Mouse (Mus musculus): ENCODE measurements around the gene Hist2h2be. TPM values are rescaled to one million over a fixed set of nuclear protein-coding genes. Genes with fewer than 3 reads are reported as not detected.
A peak's percentile ranks its signal among the peaks of the same experiment; 100 is the strongest.

Gene Hist2h2be
- total and polyA plus RNA-seq, 3 experiments: 1.8 to 3.2 TPM; not detected in 1

DNA sequence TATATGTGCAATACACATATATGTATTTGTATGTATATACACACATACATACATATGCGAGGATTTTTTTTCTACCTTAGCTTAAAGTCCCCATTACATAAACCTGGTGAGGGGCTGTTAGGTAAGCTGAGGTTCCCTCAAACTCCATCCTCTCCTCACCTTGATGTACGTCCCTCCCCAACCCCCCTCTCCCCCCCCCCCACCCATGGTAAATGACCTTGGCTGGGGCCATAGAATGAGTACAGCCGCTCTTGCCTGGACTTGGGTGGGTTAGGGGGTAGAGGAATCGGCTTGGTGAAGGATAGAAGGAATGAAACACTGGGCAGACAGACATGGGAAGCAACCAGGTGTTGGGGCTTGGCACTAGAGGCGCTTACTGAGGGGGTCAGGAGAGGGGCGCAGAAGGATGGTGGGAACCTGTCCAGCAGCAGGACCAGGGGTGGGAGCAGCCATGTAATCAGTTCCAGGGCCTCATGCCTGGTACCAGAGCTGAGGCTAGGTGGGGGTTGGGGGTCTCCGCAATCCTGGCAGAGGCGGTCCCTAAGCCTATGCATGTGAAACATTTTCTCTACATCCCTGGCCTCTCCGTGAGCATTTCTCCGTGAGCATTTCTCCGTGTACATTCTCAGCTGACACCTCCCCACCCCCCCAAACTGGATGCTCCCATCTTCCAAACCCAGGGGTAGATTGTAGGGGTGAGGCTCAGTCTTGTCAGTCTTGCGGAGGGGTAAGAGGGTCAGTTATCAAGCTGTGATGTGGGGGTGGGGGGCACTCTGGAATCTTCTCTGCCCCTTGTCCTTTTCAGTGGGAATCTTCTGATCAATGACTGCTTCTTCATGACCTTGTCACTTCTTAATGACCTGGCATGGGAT lies 39.2 kb upstream of the Hist2h2be start:
- no peak for DNase-seq (ENCODE audit: low read depth, low spot score)
- H3K4me3 ChIP-seq (ENCODE audit: control insufficient read depth in 1 of 2, insufficient read depth in 1 of 2, low read depth in 2 of 2, low read length in 2 of 2): peak overlapping the region in 1 of 2 experiments; percentile 75; a peak in 2 of 4 replicates
- TF ChIP-seq SMC3 (IDR thresholded peaks at IDR 0.05; ENCODE audit: low read depth, low read length): no peak
- TF ChIP-seq E2F4 (IDR thresholded peaks at IDR 0.05; ENCODE audit: borderline replicate concordance, low read depth, low read length): no peak
- TF ChIP-seq MXI1 (IDR thresholded peaks at IDR 0.05; ENCODE audit: low read depth, low read length): no peak
- no peak for TF ChIP-seq MYB (IDR thresholded peaks at IDR 0.05; ENCODE audit: low read depth, low read length)
- TF ChIP-seq HCFC1 (IDR thresholded peaks at IDR 0.05; ENCODE audit: low read depth, low read length): no peak
- TF ChIP-seq ZKSCAN1 (IDR thresholded peaks at IDR 0.05; ENCODE audit: low read depth, low read length): no peak
- TF ChIP-seq ETS1 (IDR thresholded peaks at IDR 0.05; ENCODE audit: low read depth, low read length): no peak
- no peak for TF ChIP-seq GABPA (IDR thresholded peaks at IDR 0.05; ENCODE audit: low read depth, low read length)
- TF ChIP-seq MAX (IDR thresholded peaks at IDR 0.05; ENCODE audit: low read length): no peak
- TF ChIP-seq CHD1 (IDR thresholded peaks at IDR 0.05; ENCODE audit: low read depth, low read length): no peak
- no peak for TF ChIP-seq ZMIZ1 (IDR thresholded peaks at IDR 0.05; ENCODE audit: low read depth, low read length)
- TF ChIP-seq RAD21 (IDR thresholded peaks at IDR 0.05; ENCODE audit: low read depth, low read length): no peak
- no peak for TF ChIP-seq MEF2A (IDR thresholded peaks at IDR 0.05; ENCODE audit: extremely low read depth, insufficient replicate concordance, low read depth, low read length, poor library complexity, severe bottlenecking)
- TF ChIP-seq CHD2 (IDR thresholded peaks at IDR 0.05; ENCODE audit: low read length): no peak
- no peak for TF ChIP-seq BHLHE40 (IDR thresholded peaks at IDR 0.05; ENCODE audit: borderline replicate concordance, low read depth, low read length)
- TF ChIP-seq TBP (IDR thresholded peaks at IDR 0.05; ENCODE audit: low read depth, low read length): no peak
- TF ChIP-seq MYC (IDR thresholded peaks at IDR 0.05; ENCODE audit: low read depth, low read length): no peak
- TF ChIP-seq EP300 (IDR thresholded peaks at IDR 0.05; ENCODE audit: low read depth in 1 of 2, low read length in 2 of 2): no peak
- TF ChIP-seq KAT2A (conservative IDR thresholded peaks at IDR 0.05; ENCODE audit: low read depth, low read length): no peak
- no peak for TF ChIP-seq ELF1 (IDR thresholded peaks at IDR 0.05; ENCODE audit: low read depth, low read length)
- no peak overlapping the region for H3K27ac ChIP-seq (ENCODE audit: control insufficient read depth, low read depth, low read length)
- no peaks in the 10 kb centered on the region for H3K79me2 ChIP-seq (ENCODE audit: control insufficient read depth, insufficient read depth, low read length, poor library complexity)
- no peak overlapping the region for H3K9ac ChIP-seq (ENCODE audit: control insufficient read depth, low read depth, low read length, poor library complexity, severe bottlenecking)
- peaks cover 0 to 7% of the 10 kb centered on the region in 2 experiments; a peak in 2 of 4 replicates for H3K36me3 ChIP-seq (ENCODE audit: control insufficient read depth in 1 of 2, insufficient read depth in 2 of 2, low read length in 2 of 2)
- no peaks in the 10 kb centered on the region for H3K9me3 ChIP-seq (replicated peaks; ENCODE audit: insufficient read depth, low read length)
- H3K27me3 ChIP-seq (ENCODE audit: control insufficient read depth in 1 of 2, insufficient read depth in 2 of 2, low read length in 2 of 2): no peaks in the 10 kb centered on the region
- peaks cover 2 to 4% of the 10 kb centered on the region in 2 experiments for H3K4me1 ChIP-seq (ENCODE audit: control insufficient read depth in 1 of 2, insufficient read depth in 2 of 2, low read length in 2 of 2)

Measured in MEL (cell line).